Mouse (Mus musculus): ENCODE measurements around the gene Dclk1. TPM values are rescaled to one million over a fixed set of nuclear protein-coding genes. Genes with fewer than 3 reads are reported as not detected.

The Dclk1 gene
- polyA plus RNA-seq, 1 experiment from 2014 or later = 99.0 TPM

DNA sequence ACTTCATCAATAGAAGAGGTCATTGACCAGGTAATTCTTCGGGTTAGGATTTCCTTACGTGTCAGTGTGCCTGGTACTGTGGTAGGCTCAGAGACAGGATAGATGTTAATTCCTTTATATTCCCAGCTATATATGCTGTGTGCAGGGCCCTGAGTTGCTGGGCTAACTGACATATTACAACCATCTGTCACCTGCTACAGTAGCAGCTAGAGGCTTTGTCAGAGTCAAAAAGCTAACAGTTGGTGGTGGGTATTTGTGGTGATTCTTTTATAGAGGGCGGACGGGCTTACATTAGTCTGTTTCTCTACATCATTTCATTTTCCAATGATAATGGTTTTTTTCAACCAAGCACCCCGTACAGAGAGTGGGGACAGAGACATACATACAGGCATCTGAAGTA, 285.8 kb downstream of the Dclk1 start:
- H3K36me3 ChIP-seq (ENCODE audit: control insufficient read depth, insufficient read depth, low read length) = no peaks in the 10 kb centered on the region
- H3K27ac ChIP-seq (ENCODE audit: low read depth, low read length) = no peak overlapping the region
- H3K27me3 ChIP-seq (ENCODE audit: control insufficient read depth, insufficient read depth, low read length) = no peaks in the 10 kb centered on the region
- no peaks in the 10 kb centered on the region for H3K9me3 ChIP-seq (ENCODE audit: control insufficient read depth, low read length)
- peaks cover 26% of the 10 kb centered on the region for H3K4me1 ChIP-seq (ENCODE audit: control insufficient read depth, insufficient read depth, low read length)
- ATAC-seq (ENCODE audit: insufficient read depth, low FRiP score, low TSS enrichment) (no peak), DNase-seq (ENCODE audit: low spot score) (no peak)
- WGBS = 83% methylated on average over 5 of the region's 5 CpGs
- no peak overlapping the region for H3K9ac ChIP-seq (ENCODE audit: low read length)
- H3K4me2 ChIP-seq (ENCODE audit: low read depth) = no peak overlapping the region
- no peak overlapping the region for H3K4me3 ChIP-seq (ENCODE audit: low read depth, low read length)

DNA sequence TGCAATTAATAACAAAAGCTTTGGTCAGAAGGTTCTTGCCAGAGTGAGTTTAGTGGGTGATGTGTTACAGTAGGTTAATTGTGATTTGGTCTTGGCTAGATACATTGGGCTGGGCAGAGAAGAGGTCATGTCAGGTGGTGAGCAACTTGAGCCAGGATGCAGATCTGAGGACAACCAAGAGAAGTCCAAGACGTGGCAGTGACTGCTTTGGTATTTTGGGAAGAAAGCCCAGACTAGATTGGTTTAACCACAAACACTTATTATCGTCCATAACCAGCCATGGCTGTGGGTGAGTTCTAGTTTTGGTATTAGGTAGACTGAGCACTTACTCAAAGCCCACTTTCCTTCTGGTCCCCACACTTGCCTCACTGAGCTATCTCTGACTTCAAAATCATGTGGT, 287.2 kb downstream of the Dclk1 start:
- H3K36me3 ChIP-seq (ENCODE audit: control insufficient read depth, insufficient read depth, low read length) = no peaks in the 10 kb centered on the region
- no peaks in the 10 kb centered on the region for H3K9me3 ChIP-seq (ENCODE audit: control insufficient read depth, low read length)
- no peak overlapping the region for H3K4me2 ChIP-seq (ENCODE audit: low read depth)
- no peak overlapping the region for H3K27ac ChIP-seq (ENCODE audit: low read depth, low read length)
- no peak overlapping the region for H3K4me3 ChIP-seq (ENCODE audit: low read depth, low read length)
- H3K9ac ChIP-seq (ENCODE audit: low read length) = no peak overlapping the region
- WGBS = 75% methylated on average over 2 of the region's 2 CpGs
- H3K27me3 ChIP-seq (ENCODE audit: control insufficient read depth, insufficient read depth, low read length) = no peaks in the 10 kb centered on the region
- DNase-seq (ENCODE audit: low spot score) (no peak), ATAC-seq (ENCODE audit: insufficient read depth, low FRiP score, low TSS enrichment) (no peak)
- peaks cover 17% of the 10 kb centered on the region for H3K4me1 ChIP-seq (ENCODE audit: control insufficient read depth, insufficient read depth, low read length)

DNA sequence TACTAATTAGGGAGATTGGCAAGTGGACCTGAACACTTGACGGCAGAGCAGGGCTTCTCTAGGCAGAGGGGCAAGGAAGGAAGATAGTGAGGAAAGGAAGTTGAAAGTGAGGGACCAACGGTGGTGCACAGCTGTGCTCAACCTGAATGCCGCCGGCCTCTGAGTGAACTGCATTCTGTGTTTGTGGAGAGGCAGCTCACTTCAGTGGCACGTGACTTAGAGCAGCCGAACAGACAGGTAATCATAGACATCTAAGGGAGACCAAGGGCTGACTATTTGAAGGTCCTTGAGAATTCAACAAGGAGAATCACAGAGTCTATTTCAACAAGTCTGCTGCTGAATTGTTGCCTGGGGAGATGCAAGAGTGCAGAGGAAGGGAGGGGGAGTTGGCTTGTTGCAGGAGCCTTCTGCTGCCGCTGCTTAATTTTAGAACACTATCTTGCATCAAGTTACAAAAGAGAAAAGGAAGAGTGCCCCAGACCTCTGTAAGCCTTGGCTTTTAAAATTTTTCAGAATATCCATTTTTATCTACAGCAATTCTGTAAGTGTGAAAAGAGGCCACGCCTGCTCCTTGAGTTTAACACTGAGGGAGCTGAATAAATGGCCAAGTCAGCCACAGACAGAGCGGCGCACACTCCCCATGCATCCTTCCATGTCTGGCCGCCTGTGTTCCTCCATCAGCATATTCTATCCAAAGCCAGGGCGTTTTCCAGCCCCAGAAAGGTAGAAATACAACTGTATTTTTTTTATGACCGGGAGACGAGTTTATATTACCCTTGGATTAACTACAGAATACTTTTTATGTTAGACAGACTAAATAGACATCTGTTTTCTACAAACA, 289.3 kb downstream of the Dclk1 start:
- Histone ChIP-seq H3K4me3 (ENCODE audit: low read depth, low read length) (no peak overlapping the region), H3K9ac (ENCODE audit: low read length) (no peak overlapping the region), H3K27me3 (ENCODE audit: control insufficient read depth, insufficient read depth, low read length) (no peaks in the 10 kb centered on the region), H3K9me3 (ENCODE audit: control insufficient read depth, low read length) (no peaks in the 10 kb centered on the region), H3K27ac (ENCODE audit: low read depth, low read length) (no peak overlapping the region), H3K4me1 (ENCODE audit: control insufficient read depth, insufficient read depth, low read length) (peaks cover 8% of the 10 kb centered on the region; the same call in 1 of the 2 replicates), H3K36me3 (ENCODE audit: control insufficient read depth, insufficient read depth, low read length) (no peaks in the 10 kb centered on the region), H3K4me2 (ENCODE audit: low read depth) (no peak overlapping the region)
- DNase-seq (ENCODE audit: low spot score) (no peak), ATAC-seq (ENCODE audit: insufficient read depth, low FRiP score, low TSS enrichment) (no peak)
- WGBS = 78% methylated on average over 14 of the region's 14 CpGs

DNA sequence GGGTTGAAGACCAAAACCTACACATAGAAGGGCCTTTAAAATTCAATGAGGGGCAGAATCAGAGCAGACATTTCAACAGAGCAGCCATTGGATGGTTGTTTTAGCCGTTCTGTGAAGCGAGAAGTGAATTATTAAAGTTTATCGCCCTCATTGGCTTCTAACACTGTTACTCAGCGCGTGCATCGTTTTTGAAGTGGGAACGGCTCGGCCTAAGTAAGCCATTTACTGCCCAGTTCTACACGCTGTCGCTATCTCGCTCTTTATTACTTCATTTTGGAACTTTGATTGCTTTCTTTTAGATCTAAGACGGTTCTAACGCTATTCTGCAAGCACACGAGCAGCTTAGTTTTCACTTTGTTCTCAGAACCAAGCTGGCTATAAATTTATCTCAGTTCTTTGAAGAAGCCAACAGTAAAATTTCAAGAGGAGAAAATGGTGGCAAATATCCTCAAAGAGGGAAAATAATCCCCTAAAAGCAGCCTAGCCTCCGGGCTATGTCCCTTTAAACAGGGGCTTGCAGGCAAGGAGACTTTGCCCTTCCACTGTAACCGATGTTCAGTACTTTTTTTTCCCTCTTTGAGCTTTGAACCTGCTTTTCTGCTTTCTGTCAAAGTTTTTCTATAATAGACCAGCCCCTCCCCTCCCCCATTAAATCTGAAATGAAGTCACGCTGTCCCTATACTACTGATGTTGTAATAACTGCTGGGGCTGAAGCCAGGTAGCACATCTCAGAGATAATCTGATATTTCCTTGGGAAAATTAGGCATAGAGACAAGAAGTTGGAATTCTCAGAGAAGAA, 290.2 kb downstream of the Dclk1 start:
- Histone ChIP-seq H3K4me2 (ENCODE audit: low read depth) (no peak overlapping the region), H3K36me3 (ENCODE audit: control insufficient read depth, insufficient read depth, low read length) (no peaks in the 10 kb centered on the region), H3K27ac (ENCODE audit: low read depth, low read length) (no peak overlapping the region), H3K4me1 (ENCODE audit: control insufficient read depth, insufficient read depth, low read length) (peaks cover 5% of the 10 kb centered on the region; the same call in 1 of the 2 replicates), H3K4me3 (ENCODE audit: low read depth, low read length) (no peak overlapping the region), H3K9me3 (ENCODE audit: control insufficient read depth, low read length) (no peaks in the 10 kb centered on the region), H3K27me3 (ENCODE audit: control insufficient read depth, insufficient read depth, low read length) (no peaks in the 10 kb centered on the region), H3K9ac (ENCODE audit: low read length) (no peak overlapping the region)
- 64% methylated on average over 17 of the region's 17 CpGs for WGBS
- no peak for ATAC-seq (ENCODE audit: insufficient read depth, low FRiP score, low TSS enrichment)
- no peak for DNase-seq (ENCODE audit: low spot score)

DNA sequence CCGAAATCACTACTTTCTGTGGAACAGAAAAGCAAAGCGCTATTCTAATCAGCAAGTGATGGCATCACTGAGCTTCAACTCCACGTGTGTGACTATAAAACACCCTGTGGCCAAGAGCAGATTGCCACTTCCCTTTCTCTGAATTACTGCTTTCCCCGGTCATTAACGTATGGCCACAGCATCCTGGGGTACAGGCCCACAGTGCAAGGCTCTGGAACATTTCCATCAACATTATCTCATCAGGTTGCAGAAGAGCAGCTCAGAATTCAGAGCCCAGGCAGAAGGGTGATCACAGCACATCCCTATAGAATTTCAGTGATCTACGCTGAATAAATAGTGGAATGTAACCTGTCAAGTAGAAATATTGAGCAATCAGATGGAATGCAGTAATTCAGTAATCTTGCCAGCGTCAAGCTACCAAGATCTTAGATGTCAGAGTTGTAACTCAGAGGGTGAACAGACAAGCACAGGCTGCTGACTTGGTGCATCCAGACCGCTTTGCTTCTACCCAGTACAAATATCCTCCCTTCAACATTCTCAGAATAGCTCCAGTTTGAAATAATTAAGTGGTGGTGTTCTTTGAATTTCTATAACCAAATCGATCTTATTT, 293.5 kb downstream of the Dclk1 start:
- DNase-seq (ENCODE audit: low spot score) (no peak), ATAC-seq (ENCODE audit: insufficient read depth, low FRiP score, low TSS enrichment) (no peak)
- Histone ChIP-seq H3K9ac (ENCODE audit: low read length) (no peak overlapping the region), H3K36me3 (ENCODE audit: control insufficient read depth, insufficient read depth, low read length) (no peaks in the 10 kb centered on the region), H3K9me3 (ENCODE audit: control insufficient read depth, low read length) (no peaks in the 10 kb centered on the region), H3K4me3 (ENCODE audit: low read depth, low read length) (no peak overlapping the region), H3K4me1 (ENCODE audit: control insufficient read depth, insufficient read depth, low read length) (0 out of 2 replicates have a peak, but pooled peaks cover 2% of the 10 kb centered on the region), H3K27ac (ENCODE audit: low read depth, low read length) (no peak overlapping the region), H3K27me3 (ENCODE audit: control insufficient read depth, insufficient read depth, low read length) (no peaks in the 10 kb centered on the region), H3K4me2 (ENCODE audit: low read depth) (no peak overlapping the region)
- WGBS = 71% methylated on average over 9 of the region's 9 CpGs

DNA sequence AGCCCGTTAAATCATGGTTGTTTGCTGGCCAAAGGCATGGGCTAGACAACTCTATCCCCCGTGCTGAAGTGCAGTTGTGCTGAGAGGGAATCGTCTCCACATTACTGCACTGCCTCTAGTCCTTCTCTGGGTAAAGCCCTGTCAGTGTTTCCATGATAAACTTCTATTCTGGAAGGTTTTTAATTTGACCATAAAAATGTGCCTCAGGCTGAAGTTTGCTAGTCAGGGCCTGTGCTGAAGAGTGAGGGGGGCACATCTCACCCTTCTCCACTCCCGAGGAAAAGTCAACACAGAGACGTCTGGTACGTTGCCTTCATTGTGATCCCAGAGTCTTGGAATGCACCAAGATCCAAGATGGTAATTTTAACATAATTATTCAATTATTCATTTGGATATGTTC, 294.7 kb downstream of the Dclk1 start:
- no peak overlapping the region for H3K27ac ChIP-seq (ENCODE audit: low read depth, low read length)
- H3K9ac ChIP-seq (ENCODE audit: low read length) = no peak overlapping the region
- 63% methylated on average over 6 of the region's 6 CpGs for WGBS
- H3K4me2 ChIP-seq (ENCODE audit: low read depth) = no peak overlapping the region
- no peaks in the 10 kb centered on the region for H3K9me3 ChIP-seq (ENCODE audit: control insufficient read depth, low read length)
- no peaks in the 10 kb centered on the region for H3K4me1 ChIP-seq (ENCODE audit: control insufficient read depth, insufficient read depth, low read length)
- ATAC-seq (ENCODE audit: insufficient read depth, low FRiP score, low TSS enrichment) (no peak), DNase-seq (ENCODE audit: low spot score) (no peak)
- no peak overlapping the region for H3K4me3 ChIP-seq (ENCODE audit: low read depth, low read length)
- no peaks in the 10 kb centered on the region for H3K27me3 ChIP-seq (ENCODE audit: control insufficient read depth, insufficient read depth, low read length)
- H3K36me3 ChIP-seq (ENCODE audit: control insufficient read depth, insufficient read depth, low read length) = no peaks in the 10 kb centered on the region

DNA sequence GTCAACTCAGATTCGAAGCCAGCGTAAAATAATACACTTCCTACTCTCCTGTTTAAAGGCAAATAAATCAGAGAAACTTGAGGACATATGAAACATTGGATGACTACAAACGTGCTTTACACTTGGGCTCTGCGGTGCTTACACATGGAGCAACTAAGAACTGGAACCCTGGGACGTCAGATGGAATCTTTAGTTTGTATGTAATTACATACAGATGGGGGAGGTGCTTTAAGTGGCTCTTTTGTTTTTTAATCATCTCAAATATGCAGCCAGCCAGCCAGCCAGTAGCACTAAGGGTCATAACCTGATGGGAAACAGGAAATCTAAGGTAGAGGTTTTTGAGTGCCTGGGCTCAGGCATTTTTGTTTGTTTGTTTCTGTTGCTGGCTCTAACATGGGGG, 295.6 kb downstream of the Dclk1 start:
- ATAC-seq (ENCODE audit: insufficient read depth, low FRiP score, low TSS enrichment) (no peak), DNase-seq (ENCODE audit: low spot score) (no peak)
- Histone ChIP-seq H3K4me2 (ENCODE audit: low read depth) (no peak overlapping the region), H3K9me3 (ENCODE audit: control insufficient read depth, low read length) (no peaks in the 10 kb centered on the region), H3K27ac (ENCODE audit: low read depth, low read length) (no peak overlapping the region), H3K4me1 (ENCODE audit: control insufficient read depth, insufficient read depth, low read length) (peaks cover 3% of the 10 kb centered on the region; the same call in 1 of the 2 replicates), H3K9ac (ENCODE audit: low read length) (no peak overlapping the region), H3K36me3 (ENCODE audit: control insufficient read depth, insufficient read depth, low read length) (no peaks in the 10 kb centered on the region), H3K27me3 (ENCODE audit: control insufficient read depth, insufficient read depth, low read length) (no peaks in the 10 kb centered on the region), H3K4me3 (ENCODE audit: low read depth, low read length) (no peak overlapping the region)
- 57% methylated on average over 5 of the region's 5 CpGs for WGBS

DNA sequence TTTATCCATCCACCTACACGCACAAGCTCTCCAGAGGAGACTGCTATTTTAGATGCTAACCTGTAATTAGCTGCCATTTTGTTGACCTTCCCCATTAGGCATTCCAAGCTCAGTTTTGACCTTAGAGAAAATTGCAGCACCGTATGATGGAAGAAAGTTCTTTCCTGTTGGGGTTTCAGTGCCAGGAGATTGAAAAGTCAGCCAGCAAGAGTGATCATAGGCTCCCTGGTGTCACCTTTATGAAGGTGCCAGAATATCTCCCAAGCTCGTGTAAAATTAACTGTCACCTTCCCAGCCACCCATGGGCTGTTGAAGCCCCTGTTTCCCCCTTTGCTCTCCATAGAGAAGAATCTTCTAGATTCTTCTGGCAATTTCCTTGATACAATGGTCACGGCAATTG, 297.2 kb downstream of the Dclk1 start:
- H3K4me2 ChIP-seq (ENCODE audit: low read depth) = no peak overlapping the region
- no peak overlapping the region for H3K4me3 ChIP-seq (ENCODE audit: low read depth, low read length)
- no peak overlapping the region for H3K27ac ChIP-seq (ENCODE audit: low read depth, low read length)
- peaks cover 9% of the 10 kb centered on the region; the same call in 1 of the 2 replicates for H3K4me1 ChIP-seq (ENCODE audit: control insufficient read depth, insufficient read depth, low read length)
- 76% methylated on average over 4 of the region's 4 CpGs for WGBS
- ATAC-seq (ENCODE audit: insufficient read depth, low FRiP score, low TSS enrichment) (no peak), DNase-seq (ENCODE audit: low spot score) (no peak)
- no peaks in the 10 kb centered on the region for H3K36me3 ChIP-seq (ENCODE audit: control insufficient read depth, insufficient read depth, low read length)
- H3K9ac ChIP-seq (ENCODE audit: low read length) = no peak overlapping the region
- no peaks in the 10 kb centered on the region for H3K27me3 ChIP-seq (ENCODE audit: control insufficient read depth, insufficient read depth, low read length)
- no peaks in the 10 kb centered on the region for H3K9me3 ChIP-seq (ENCODE audit: control insufficient read depth, low read length)

All from neural tube, embryonic 11.5 days (tissue).